Mouse (Mus musculus): ENCODE data around the gene Hmgb2.
A peak's percentile ranks its signal among the peaks of the same experiment; 100 is the strongest.
"Not testable (repeated sequence)": the region's sequence is repeated elsewhere in the genome, so short reads cannot be mapped to it uniquely, and the experiment has no call there.

Gene Hmgb2

GRCm38 (mm10) chr8:57510791-57511315 is 854 bp upstream of the Hmgb2 start:
- no peak for DNase-seq (ENCODE audit: extremely low spot score)

DNA sequence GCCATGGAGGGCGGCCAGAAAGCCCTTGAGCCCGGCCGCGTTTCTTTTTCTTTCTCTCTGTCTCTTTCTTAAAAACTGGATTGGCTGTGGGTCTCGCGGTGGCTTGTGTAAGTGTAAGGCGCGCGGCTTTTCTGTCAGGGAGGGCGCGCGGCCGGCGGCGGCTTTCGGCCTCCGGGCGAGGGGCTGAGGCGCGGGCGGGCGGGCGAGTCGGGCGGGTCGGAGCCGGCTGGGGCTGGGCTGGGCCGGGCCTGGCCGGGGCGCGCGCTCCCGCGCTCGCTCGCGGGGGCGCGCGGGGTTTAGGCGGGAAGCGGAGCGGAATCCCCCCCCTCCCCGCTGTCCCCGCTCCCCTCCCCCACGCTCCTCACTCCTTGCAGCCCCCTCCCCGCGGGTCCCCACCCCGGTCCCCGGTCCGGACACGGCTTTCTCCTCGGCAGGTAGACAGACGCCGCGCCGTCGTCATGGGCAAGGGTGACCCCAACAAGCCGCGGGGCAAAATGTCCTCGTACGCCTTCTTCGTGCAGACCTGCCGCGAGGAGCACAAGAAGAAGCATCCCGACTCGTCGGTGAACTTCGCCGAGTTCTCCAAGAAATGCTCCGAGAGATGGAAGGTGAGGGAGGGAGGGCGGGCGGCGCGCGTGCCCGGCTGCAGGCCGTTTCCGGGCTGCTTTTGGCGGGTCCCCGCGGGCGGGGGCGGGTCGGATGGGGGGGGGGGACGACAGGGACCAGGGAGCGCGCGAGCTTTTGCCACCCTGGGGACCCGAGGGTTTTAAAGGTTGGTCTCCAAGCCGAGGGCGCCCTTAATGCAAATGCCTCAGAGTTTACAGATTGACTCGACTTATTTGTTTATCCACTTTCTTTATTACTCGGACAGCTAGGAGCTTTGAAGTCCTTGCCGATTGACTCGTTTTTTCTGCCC is 692 bp downstream of the Hmgb2 start:
- DNase-seq (ENCODE audit: extremely low spot score), result peak; percentile 77

DNA sequence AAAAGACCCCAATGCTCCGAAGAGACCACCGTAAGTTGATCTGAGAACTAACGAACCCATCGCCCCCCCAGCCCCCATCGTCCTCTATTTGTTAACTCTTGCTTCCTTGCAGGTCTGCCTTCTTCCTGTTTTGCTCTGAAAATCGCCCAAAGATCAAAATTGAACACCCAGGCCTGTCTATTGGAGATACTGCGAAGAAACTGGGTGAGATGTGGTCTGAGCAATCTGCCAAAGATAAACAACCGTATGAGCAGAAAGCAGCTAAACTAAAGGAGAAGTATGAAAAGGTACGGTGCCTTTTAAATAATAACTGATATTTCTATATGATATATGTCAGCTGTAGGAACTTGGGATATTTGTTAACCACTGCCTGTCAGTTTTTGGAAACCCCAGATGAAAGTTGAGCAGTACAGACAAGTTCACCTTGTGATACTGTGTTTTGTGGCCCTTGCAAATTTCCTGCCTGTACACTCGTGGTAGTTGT is 1.5 kb downstream of the Hmgb2 start:
- DNase-seq (ENCODE audit: extremely low spot score), result not testable (repeated sequence)

DNA sequence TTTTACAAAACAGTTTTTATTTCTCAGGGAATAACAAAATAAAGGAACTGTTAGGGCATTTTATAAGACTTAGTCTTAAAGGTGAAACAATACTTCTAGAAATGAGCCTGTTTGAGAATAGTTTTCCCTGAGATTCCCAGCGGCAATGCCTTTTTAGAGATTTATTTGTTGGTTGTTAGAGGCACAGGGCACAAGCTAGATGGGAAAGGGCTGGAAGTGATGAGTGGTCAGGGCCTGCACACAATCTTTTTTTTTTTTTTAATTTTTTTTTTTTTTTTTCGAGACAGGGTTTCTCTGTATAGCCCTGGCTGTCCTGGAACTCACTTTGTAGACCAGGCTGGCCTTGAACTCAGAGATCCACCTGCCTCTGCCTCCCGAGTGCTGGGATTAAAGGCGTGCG is 5.0 kb downstream of the Hmgb2 start:
- not testable (repeated sequence) for DNase-seq (ENCODE audit: extremely low spot score)

- no peak for DNase-seq (ENCODE audit: extremely low spot score)
These were observed 6.0 kb downstream of the Hmgb2 start for GRCm38 (mm10) chr8:57517723-57518122.

- no peak for DNase-seq (ENCODE audit: extremely low spot score)
These were observed 8.6 kb downstream of the Hmgb2 start for GRCm38 (mm10) chr8:57520186-57520786.

GRCm38 (mm10) chr8:57528036-57528435 is 16.3 kb downstream of the Hmgb2 start:
- DNase-seq (ENCODE audit: extremely low spot score), result no peak

GRCm38 (mm10) chr8:57530238-57530637 is 18.5 kb downstream of the Hmgb2 start:
- no peak for DNase-seq (ENCODE audit: extremely low spot score)

- DNase-seq (ENCODE audit: extremely low spot score), result peak; percentile 66
These were observed 19.1 kb downstream of the Hmgb2 start for GRCm38 (mm10) chr8:57530666-57531349.

DNA sequence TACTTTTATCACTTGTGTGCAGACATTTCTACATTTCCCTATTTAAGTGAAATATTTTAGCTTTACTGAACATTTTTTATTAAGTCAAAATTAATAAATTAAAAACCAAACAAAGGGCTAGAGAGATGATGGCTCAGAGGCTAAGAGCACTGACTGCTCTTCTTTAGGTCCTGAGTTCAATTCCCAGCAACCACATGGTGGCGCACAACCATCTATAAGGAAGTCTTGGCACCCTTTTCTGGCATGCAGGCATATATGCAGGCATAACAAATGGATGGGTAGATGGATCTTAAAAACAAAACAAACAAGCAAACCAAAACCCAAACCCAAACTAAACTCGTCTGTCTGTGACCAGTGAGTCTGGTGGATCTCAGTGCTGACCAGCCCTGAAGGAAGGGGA is 20.5 kb downstream of the Hmgb2 start:
- DNase-seq (ENCODE audit: extremely low spot score), result no peak

DNA sequence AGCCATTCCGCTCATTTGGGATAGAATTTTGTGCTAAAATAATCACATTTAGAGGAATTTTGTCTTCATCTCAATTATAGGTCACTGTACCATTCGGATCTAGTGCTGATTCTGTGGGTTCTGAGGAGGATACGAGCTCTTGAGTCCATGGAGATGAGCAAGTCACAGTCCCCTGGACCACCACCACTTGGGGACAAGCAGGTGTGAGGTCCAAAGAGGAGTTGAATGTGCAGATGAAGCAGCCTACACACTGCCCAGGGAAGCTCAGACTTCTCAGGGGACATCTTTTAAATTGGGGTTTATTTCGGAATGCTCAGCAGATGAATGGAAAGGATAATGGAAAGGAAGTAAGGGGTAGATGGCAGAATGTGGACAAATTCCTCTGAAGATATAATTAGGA is 21.4 kb downstream of the Hmgb2 start:
- DNase-seq (ENCODE audit: extremely low spot score), result no peak

DNA sequence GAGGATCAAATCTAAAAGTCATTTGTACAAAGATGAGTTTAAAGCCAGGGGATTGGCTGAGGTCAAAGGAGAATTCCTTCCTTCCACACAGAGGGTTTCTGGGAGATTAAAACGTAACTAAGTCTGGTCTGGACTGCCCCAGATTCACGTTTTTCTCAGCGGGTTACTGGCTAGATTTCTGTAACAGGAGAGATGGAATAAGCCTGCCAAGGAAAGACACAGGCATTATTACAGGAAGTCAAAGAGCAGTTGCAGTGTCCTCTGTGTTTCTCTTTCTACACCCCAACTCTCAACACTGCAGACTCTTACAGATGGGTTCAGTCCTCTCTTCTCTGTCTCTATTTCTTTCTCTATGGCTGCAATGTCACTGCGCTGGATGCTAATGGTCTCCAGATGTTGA is 22.8 kb downstream of the Hmgb2 start:
- no peak for DNase-seq (ENCODE audit: extremely low spot score)

DNA sequence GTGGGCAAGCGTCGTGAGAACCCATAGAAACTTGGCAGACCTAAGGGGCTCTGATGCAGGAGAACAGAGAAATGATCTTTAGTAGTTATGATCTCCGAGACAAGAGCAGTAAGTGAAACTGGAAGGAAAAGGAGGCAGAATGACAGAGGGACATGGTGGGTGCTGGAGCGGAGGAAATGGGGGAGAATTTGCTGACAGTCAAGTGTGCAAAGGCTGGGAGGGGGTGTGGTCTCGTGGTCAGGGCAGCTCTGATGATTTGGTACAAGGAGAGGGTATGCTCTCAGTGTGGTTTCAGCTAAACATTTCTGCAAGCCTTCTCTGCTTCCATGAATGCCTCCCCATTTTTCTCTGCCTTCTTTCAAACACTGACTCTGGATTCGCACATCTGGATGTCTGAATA is 24.5 kb downstream of the Hmgb2 start:
- no peak for DNase-seq (ENCODE audit: extremely low spot score)

GRCm38 (mm10) chr8:57538601-57539000 is 26.9 kb downstream of the Hmgb2 start:
- no peak for DNase-seq (ENCODE audit: extremely low spot score)

DNA sequence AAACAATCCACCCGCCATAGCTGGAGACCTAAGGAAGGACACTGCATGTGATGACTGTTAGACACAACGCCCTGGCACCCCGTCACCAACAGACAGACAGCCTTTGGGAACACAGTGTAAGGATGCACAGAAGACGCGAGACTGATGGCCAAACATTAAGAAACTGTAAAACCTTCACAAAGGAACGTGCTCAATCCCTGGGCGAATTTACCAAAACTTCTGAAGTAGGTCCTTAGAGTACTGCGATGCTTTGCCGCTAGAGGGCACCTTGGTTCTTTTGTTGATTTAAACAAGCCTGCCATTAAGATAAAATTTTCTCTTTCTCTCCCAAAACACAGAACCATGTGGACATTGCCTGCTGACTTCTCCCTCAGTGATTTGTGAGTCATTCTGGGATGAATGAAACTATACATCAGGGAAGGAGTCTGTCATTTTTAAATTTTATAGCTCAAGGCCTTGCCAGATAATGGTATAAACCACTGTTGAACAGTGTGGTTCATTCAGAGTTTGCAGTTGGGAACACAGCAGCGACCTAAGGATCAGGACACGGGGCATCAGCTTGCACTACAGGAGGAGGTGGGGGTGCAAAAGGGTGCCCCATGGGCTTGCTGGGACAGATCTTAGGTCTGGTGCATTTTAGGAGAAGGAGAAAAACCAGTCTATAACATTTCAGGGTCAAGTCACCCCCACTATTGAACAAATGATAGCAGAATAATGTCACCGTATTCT is 28.6 kb downstream of the Hmgb2 start:
- DNase-seq (ENCODE audit: extremely low spot score), result peak; percentile 49

- DNase-seq (ENCODE audit: extremely low spot score), result no peak
These were observed 29.2 kb downstream of the Hmgb2 start for GRCm38 (mm10) chr8:57540951-57541350.

- DNase-seq (ENCODE audit: extremely low spot score), result no peak
These were observed 29.7 kb downstream of the Hmgb2 start for GRCm38 (mm10) chr8:57541405-57541804.

GRCm38 (mm10) chr8:57546401-57546800 is 34.7 kb downstream of the Hmgb2 start:
- no peak for DNase-seq (ENCODE audit: extremely low spot score)

DNA sequence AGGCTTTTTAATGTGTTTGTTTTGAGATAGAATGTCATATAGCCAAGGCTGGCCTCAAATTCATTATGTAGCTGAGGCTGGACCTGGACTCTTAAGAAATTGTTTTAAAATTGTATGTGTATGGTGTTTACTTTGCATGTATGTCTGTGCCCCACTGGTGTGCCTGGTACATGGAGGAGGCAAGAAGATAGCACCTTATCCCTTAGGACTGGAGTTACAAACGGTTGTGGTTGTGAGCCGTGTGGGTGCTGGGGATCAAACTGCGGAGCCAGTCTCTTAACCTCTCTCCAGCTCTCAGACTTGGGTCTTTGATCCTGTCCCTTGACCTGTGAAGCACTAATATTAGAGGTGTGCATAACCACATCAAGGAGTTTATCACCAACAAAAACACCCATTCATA is 35.1 kb downstream of the Hmgb2 start:
- no peak for DNase-seq (ENCODE audit: extremely low spot score)

GRCm38 (mm10) chr8:57547581-57547980 is 35.9 kb downstream of the Hmgb2 start:
- DNase-seq (ENCODE audit: extremely low spot score), result peak; percentile 45

All from embryo, embryonic 9.5 days (tissue).